Mouse (Mus musculus) adrenal gland, postnatal 10 days (tissue): Measurements from ENCODE around the gene Agap1. TPM values are rescaled to one million over a fixed set of nuclear protein-coding genes. Genes with fewer than 3 reads are reported as not detected.

ENCODE experiments used
- DNase-seq: peaks from one replicate; pipeline ENCODE4 v3.0.0; 2021; ENCODE audit warnings: mixed read lengths
- total RNA-seq, 2 experiments: library from RNA; stranded (reverse); gene quantifications; 2 replicates each; pipeline ENCODE4 v1.2.3; 2021

Gene Agap1
- total RNA-seq, 2 experiments from 2014 or later: 48.5 to 58.7 TPM

DNA sequence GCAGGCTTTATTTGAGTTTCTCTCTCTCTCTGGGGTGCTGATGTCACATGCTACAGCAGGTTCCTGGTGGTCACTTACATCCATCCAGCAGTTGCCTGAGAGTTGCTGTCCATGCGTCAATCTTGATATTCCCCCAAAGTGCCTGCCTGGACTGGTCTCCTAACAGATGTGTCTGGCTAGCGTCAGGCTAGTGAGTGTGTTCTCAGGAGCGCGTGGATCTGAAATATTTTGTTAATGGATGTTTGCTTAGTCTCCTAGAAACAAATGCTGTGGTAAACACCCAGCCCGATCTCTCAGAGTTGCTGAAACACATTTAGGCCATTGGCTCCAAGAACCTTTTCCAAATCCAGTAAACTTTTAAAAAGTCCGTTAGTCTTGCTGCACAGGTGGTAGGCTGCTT, 161.9 kb downstream of the Agap1 start:
- DNase-seq: no peak

DNA sequence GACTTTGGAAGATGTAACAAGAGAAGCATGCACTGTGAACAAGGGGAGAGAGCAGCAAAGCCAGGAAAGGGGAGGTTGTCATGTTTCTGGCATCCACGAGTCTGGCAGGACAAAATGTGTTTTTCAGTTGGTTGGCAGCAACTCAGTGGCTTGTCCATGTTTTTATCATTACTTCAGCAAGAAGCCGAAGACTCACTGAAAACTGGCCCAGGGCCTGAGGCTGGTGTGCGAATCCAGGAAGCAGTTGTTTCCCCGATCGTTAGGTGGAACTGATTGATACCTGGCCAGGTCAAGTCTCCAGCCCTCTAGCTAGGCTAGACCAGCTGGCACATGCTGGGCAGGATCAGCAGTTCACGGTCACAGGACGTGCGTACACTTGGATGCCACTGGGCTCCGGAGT, 162.7 kb downstream of the Agap1 start:
- DNase-seq: peak; percentile 26

DNA sequence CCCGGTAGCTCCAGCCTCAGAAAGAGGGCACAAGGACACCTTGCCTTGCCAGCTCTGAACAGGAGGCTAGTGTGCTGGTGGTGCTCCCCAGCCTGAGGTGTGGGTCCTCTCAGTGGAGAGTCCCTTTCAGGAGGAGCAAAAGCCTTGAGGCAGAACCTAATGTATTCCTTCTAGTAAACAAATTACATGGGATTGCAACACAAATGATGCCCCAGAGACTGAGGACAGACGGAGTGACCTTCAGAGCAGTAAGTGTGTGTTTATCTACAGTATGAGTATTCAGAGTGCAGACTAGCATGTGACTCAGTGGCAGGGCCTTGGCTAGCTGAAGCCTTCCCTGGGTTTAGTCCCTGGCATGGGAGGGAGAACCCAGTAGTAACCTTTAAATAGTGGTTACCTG, 165.4 kb downstream of the Agap1 start:
- peak; percentile 62 for DNase-seq

DNA sequence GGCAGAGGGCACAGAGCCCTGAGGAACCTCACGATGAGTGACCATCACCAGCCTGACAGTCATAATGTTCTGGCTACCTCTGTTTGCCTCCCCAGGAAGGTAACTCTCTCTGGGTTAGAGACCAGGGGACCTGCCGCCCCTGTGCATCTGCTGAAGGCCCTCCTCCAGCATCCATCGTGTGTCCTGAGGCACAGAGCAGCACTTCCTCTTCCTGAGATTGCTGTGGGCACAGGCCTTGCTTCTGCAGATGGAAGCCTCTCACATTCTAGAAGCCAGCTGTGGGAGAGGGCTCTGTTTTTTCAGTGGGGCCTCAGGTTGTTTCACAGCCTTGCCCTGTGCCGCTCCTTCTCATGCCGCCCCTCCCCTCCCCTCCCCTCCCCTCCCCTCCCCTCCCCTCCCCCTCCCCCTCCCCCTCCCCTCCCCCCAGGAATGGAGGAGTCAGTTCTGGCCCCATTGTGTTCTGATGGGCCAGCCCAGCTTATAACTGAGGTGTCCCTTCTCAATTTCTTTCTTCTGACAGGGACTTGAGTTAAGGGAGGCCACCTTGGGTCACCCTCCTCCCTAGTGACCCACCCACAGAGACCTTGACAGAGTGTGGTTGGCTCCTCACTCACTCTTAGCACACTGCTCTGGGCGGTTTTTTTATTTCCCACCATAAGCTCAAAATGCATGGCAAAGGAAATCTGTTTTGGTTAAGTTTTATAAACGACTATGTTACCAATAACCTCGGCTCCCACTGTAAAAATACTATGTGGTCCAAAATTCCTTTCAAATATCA, 166.6 kb downstream of the Agap1 start:
- peak; percentile 28 for DNase-seq

DNA sequence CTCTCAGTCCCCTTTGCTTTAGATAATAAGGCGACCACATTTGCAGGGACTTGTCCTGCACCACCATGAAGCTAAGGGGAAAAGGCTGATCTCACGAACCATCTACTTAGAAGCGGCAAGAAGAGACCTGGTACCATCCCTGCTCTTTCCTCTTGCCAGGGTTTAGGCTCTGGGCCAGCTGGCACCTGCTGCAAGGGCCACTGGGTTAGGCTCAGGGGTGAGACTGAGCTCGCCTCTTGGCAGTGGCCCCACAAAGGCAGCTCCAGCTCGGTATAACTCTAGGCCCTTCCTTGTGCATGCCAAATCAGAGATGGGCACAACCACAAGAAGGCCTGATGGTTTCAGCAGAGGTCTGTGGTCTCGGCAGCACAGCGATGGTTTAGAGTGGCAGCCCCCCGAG, 167.3 kb downstream of the Agap1 start:
- peak; percentile 89 for DNase-seq

DNA sequence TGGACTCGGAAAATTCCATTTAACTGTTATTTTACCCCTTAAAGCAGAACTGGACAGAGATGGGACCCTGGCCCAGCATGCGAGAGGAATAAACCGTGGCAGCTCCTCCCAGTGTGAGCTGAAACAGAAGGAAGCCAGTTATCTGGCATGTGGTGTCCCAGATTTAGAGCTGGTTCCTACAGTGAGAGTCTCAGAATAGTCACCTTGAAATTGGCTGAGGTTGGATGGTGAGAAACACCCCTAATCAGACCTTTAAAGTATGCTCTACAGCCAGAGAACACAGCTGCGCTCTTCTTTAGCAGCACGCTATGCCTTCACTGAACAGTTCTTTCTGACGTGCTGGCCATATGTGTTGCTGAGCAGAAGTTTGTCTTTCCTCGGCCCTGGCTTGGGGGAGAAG, 168.2 kb downstream of the Agap1 start:
- DNase-seq: no peak

DNA sequence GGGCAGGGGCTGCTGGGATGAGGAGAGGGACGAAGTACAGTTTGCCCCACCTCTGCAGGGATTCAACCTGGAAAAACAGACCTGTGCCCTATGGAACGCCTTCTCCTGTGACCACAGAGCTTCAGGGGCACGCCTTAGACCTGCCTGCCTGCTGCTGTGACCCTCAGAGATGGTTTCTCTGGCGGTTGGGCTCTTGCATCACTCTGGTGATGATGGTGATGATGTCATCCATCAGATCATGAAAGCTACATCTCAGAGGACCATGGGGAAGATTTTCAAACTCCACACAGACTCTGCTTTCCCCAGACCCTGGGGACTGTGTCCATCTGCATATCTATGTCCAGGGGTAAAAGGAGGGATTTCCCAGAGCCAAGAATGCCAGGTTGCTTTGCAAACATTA, 170.7 kb downstream of the Agap1 start:
- no peak for DNase-seq

DNA sequence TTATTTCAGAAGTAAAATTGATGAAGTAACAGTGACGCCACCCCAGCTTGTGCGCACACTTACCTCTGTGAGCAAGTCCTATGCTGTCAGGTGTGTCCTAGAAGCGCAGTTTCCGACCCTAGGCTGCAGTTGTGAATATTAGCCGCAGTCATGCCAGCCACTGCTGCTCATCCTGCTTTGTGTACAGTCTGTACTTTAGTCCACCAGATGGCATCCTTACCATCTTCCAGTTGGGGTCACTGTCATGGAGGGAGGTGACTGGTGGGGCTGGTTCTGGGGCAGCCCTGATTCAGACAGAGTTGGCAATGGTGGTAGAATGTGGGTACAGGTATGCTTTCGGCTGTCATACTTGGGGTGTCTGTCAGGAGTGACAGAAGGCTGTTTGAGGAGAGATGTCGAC, 171.4 kb downstream of the Agap1 start:
- DNase-seq: no peak

DNA sequence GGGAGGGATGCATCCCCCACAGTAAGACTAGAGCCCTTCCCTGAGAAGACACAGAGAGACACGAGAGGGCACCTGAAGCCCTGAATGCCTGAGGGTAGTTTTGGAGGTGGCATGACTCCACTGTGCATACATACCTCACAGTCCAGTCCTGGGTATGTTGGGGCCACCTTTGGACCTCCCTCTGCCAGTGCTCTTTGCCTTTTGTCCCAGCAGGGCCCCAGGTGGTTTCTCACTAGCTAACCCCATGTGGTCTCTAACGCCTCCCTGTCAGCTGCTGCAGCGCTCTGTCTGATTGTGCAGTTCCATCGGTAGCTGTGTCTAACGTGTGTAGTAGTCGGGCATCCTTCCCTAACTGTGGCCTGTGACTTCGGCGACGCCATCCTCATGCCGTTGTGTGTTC, 172.3 kb downstream of the Agap1 start:
- DNase-seq: no peak

DNA sequence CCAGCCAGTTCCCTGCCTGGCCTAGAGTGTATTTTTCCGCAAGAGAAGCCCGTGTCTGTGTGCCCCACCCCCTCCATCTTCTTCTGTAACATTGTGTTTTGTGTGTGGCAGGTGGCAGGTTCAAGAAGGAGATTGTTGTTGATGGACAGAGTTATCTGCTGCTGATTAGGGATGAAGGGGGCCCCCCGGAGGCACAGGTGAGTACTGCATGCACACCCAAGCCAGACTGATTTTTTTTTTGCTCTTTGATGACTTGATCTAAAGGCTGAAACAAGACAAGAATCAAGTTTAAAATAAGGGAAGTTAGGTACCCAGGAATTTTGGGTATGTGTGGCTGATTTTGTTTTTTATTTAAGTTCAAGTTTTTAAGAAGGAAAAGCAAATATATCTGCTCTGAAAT, 173.0 kb downstream of the Agap1 start:
- DNase-seq: peak; percentile 63

DNA sequence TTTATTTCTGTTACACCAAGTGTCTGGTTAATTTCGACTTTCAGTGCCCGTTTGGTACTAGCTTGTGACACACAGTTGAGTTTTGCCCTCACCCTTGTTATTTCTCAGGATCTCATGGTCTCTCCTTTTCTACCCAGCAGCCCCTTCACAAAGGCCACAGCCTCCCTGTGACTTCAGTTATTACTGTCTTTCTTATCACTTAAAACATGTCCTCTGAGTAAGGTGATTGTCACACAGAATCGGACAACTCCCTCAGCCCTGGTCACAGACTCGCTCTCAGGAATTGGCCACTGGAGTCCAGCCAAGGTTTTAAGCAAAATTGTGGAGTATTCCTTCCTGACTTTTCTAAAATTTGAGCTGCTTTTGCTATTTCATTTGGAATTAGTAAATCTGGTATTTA, 176.2 kb downstream of the Agap1 start:
- DNase-seq: no peak

DNA sequence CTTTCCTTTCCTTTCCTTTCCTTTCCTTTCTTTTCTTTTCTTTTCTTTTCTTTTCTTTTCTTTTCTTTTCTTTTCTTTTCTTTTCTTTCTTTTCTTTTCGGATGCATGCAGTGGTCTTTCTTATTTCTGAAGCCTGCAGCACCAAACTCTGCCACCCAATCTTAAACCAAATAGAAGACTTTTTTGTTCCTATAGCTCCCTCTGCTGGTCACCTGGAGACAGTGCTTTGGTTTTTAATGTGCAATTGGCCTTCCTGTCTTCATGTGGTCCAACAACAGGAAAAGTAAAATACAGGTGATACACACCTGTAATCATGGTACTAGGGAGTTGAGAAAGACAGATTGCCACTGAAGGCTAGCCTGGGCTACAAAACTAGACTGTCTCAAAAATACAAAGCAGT, 177.1 kb downstream of the Agap1 start:
- peak; percentile 40 for DNase-seq

DNA sequence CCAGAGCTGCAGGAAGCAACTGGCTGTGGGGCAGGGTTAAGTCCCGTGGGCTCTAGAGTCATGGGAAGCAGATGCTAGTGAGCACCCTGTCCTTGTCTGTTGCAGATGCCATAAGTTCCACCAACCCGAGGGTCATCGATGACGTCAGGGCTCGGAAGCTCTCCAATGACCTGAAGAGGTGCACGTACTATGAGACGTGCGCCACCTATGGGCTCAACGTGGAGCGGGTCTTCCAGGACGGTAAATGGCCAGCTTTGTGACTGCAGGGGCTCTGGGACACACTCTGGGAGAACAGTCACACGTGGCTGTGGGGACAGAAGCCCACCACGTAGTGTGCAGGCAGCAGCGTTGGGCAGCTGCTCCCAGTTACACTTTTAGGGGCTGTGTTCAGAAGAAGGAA, 179.4 kb downstream of the Agap1 start:
- DNase-seq: no peak

DNA sequence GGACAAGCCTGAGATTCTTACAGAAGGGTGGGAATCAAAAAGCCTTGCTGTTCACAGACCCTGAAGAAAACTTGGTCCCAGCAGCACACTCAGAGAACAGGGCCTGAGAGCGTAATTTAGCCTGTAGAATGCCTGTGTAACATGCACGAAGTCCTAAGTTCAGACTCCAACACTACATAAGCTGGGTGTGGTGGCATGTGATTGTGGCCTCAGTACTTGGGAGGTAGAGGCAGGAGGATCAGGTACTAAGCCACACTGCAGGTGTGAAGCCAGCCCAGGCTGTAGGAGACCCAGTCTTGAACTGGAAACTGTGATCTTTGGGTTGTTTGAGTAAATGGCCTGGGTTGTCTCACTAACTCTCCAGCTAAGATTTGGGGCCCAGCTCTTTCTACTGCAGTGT, 180.5 kb downstream of the Agap1 start:
- DNase-seq: no peak

DNA sequence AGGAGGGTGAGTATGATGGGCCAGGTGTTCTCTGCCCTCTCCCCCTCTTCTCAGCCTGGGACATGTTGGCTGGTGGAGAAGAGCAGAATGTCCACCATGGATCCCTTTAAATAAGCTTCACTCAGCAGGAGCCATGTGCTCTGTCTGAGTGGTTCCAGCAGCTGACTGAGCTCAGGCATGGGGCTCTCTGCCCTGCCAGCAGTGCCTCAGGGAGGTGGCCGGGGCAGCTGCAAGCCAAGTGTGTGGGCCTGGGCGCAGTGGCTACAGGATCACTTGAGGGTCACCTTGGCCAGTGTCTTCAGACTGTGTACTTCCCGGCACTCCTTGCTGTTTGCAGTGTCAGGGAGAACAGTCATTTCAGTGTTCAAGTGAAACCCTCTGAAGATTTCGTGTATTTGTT, 183.1 kb downstream of the Agap1 start:
- DNase-seq: no peak

DNA sequence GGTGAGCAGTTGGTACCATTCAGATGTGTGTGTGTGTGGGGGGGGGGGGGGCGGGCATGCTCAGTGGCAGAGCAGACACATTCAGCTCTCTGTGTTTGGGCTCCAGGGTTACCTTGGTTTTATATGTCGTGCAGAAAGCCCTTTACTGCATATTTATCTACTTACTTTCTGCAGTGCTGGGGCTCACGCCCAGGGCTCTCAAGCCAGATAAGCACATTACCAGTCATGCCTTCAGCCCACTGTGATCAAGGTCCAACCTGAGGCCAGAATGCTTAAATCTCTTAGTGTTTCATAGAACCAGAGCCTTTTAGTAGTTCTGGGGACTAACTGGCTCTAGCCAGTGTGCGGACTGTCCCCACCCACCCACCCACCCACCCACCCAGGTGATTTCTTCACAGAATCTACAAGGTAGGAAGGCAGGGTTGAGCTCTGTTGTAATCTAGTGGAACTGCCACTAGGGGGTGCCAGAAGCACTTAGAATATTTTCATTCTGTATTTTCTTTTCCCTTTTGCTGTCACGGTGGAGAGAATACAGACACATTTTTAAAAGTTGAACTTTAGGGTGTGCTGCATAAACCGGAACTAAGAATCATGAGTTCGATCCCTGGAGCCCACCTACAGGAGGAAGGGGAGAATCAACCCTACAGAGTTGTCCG, 189.0 kb downstream of the Agap1 start:
- peak; percentile 56 for DNase-seq

DNA sequence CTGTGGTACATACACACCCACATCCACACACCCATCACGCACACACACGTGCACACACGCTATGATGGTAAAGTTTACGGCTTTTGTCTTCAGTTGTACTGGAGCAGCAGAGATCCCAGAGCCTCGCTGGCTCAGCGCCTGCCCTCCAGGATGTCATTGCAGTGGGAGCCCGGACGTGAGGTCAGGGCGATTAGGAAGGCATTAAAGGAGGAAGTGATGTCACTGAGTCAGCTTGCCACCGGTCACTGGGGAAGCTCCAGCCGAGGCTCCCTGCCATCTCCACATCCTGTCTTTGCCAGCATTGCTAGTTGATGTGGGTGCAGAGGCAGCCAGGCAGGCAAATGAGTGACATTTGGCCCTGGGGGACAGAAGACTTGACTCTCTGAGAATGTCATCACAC, 189.5 kb downstream of the Agap1 start:
- peak; percentile 62 for DNase-seq

DNA sequence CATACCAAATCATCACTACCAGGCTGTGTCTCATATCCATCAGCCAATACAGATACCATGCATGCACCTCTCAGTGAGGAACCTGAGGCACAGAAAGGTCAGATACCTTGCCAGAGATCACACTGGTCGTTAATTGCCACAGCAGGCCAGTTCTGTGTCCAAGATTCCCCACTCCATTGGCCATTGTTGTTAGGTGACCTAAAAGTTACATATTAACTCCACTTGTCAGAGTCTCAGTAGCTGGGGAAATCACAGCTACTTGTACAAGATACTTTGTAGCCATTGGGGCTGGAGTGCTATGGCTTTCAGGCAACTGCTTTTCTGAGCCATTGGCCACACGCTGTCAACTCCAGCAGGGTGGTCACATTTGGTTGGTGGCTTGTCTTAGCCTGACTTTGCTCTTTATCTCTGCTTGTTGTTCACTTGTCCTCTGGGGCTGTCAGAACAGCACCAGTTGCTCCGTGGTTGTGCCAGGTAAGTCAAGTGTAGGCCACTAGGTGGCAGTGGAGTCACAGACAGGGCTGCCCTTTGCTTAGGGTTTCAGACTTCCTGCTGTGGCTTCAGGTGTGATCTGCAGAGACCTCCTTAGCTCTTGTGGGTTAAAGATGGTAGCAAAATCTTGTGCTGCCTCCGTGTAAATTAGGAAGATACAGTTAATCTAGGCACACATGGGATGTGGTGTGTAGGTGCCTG, 191.9 kb downstream of the Agap1 start:
- DNase-seq: peak; percentile 80

DNA sequence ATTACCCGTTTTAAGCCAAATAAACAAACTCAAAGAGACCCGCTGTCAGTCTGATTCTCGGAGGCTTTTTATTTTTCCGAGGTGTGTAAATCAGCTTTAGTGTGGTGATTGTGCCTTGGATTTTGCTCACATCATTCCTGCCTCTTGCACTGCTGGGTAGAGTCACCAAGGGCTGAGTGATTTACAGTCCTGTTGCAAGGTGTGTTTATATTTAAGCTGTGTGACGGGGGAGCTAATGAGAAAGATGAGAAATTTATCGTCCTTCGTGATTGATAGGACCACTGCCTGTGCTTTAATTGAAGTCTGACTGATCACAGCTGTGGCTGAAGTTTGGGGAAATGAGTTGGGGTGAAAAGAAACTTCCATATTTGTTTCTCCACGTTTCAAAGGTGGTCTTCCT, 192.9 kb downstream of the Agap1 start:
- DNase-seq: no peak

DNA sequence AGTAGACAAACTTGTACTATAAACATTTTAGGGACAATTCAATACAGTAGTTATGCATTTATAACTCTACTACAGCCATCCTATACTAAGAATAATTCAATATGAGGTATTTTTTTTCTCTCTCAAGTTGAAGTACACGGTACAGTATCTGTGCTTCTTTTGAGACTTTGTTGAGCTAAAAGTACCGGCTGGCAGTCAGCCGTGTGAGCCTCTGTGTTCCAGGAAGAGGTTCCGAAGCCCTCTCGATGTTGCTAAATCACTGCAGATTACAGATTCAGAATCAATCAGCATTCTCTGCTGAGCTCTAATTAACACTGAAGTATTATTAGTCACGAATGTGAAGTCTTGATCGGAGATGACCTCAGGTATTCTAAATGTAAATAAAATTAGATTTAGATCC, 196.0 kb downstream of the Agap1 start:
- no peak for DNase-seq

DNA sequence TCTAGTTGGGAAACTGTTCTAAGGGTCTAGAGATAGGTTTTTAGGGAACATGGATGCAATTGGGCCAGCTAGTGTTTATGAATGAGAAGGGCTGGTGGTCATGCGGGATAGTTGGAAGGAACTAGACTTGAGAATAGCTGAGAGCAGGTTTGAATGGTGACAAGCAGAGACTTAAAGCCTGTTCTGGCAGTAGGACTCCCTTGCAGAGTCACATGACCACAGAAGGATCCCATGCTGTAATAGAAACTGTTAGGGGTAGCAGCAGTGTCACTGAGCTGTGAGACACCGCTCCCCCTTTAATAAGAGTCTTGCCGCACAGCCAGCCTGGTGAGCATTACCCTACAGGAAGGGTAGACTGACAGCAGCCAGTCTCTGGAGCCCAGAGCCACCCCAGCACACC, 201.6 kb downstream of the Agap1 start:
- DNase-seq: no peak

DNA sequence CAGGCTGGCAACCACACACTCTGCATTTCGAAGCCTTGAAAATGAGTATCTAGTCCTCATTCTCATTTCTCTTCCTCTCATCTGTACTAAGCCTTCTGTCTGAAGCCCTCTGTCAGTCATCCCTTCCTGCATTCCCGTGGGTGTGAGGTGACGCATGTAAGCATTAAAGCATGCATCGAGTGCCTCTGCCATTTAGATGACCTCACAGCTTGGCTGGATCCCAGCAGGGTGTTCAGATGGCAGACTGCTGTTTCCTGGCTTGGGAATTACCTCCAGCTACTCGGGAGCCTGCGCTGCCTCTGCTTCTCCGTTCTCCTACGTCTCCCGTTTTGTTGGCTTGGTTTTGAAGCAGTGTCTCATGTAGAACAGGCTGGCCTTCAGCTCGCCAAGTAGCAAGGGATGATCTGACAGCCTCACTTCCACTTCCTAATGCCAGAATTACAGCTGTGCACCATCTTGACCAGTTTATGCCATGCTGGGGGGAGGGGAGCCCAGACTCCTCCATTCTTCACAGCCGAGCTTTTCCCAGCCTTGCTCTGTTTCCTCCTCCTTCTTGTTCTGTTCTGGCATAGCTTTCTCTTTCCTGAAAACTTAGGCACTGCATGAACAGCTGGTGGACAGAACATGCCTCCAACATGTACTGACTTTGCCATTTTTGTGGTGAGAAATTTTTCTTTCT, 202.2 kb downstream of the Agap1 start:
- peak; percentile 70 for DNase-seq

DNA sequence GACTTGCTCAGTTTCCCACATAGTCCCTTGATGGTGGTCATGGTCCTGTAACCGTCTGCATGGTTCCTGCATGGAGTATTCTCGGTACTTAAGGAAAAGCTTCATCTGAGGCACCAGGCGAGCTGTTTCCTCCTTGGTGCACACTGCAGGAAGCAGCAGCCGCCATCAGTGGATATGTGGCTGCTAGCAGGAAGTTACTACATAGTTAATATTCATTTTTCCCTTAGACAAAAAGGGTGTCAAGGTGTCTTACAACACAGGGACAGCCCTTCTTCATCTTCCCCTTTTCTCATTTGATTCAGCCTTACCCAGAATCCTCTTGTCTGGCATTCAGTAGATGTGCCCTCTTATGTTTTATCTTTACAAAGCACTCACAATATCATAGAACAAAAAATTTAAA, 206.2 kb downstream of the Agap1 start:
- no peak for DNase-seq
